Mouse (Mus musculus): Measurements from ENCODE around the gene Evi5l.

Gene Evi5l

GRCm38 (mm10) chr8:4205246-4206123 is 39.1 kb downstream of the Evi5l start:
- DNase-seq (ENCODE audit: low spot score in 2 of 2) = no peak

GRCm38 (mm10) chr8:4206182-4207015 is 40.0 kb downstream of the Evi5l start:
- no peak for DNase-seq (ENCODE audit: low spot score in 2 of 2)

DNA sequence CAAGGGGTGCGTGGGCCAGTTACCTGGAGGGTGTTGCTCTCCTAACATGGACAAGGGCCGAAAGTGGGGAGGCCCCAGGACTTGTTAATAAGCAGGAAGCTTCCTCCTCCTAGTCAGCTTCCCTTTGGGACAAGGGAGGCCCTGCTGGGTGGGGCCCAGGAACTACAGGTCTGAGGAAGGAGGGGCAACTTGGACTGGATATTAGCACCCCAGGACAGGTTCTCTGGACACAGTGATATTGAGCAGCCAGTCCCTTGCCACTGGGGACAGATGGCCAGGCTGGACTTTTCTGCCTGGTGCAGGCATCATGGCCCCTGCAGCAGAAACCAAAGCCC is 40.6 kb downstream of the Evi5l start:
- DNase-seq (ENCODE audit: low spot score in 2 of 2) = no peak

GRCm38 (mm10) chr8:4211097-4211496 is 44.7 kb downstream of the Evi5l start:
- no peak for DNase-seq (ENCODE audit: low spot score in 2 of 2)

DNA sequence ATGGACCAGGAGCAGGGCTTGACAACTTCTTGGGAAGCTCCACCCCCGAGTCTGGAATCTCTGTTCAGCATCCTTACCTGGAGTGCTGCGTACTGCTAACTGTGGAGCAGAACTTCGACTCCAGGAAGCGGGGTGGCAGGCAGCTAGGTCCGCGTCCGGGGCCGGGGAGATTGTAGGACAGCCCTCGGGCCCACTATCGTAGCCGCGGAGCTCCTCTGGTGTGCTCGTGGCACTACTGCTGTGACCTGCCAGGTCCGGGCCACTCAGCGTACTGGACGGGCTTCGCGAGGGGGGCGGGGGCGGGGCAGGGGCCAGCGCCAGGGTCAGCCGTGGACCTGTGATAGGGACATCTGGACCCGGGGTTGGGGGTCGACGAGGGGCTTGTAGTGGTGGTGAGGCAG is 46.4 kb downstream of the Evi5l start:
- no peak for DNase-seq (ENCODE audit: low spot score in 2 of 2)

GRCm38 (mm10) chr8:4213210-4214005 is 47.0 kb downstream of the Evi5l start:
- peak in 1 of 2 experiments; percentile 48 for DNase-seq (ENCODE audit: low spot score in 2 of 2)

DNA sequence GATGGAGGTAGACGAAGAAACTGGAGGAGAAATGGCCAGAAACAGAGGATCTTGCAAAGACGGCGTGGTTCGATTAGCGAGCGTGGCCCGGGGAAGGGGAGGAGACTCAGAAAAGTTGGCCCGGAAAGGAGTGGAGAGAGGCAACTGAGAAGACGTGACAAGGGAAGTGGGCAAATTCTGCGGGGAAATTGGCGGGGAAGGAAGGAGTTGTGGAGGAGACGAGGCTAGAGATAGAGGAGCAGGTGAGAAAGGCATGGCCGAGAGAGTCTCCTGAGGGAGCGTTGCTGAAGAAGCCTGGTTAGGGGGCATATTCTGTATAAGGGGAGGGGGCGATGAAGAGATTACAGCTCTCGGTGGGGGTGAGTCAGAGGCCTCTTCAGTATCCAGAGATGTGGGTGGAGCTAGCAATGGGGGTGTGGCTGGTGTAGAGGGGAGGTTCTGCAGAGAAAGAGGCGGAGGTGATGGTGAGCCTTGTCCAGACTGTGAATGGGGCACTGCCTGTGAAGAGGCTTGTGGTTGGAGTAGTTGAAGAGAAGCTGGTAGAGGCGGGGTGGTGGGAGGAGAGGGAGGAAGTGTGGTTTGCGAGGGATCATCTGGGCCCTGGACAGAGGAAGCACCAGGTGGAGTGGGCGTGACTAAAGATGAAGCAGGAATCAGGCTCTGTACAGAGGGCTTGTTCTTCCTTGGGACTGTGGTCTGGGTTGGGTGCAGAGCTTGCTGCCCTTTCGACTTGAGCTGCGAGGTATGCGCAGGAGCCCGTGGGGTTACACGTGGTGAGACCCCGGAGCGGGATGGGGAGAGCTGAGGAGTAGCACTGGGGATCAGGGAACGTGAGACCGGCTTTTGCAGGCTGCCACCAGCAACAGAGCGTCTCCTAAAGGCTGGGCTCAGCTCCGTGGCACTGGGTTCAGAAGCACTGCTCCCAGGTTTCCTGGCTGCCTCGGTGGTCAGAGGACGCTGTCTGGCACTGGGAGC is 47.9 kb downstream of the Evi5l start:
- peak in 1 of 2 experiments; percentile 67 for DNase-seq (ENCODE audit: low spot score in 2 of 2)

GRCm38 (mm10) chr8:4216296-4216695 is 49.9 kb downstream of the Evi5l start:
- DNase-seq (ENCODE audit: low spot score in 2 of 2) = no peak

DNA sequence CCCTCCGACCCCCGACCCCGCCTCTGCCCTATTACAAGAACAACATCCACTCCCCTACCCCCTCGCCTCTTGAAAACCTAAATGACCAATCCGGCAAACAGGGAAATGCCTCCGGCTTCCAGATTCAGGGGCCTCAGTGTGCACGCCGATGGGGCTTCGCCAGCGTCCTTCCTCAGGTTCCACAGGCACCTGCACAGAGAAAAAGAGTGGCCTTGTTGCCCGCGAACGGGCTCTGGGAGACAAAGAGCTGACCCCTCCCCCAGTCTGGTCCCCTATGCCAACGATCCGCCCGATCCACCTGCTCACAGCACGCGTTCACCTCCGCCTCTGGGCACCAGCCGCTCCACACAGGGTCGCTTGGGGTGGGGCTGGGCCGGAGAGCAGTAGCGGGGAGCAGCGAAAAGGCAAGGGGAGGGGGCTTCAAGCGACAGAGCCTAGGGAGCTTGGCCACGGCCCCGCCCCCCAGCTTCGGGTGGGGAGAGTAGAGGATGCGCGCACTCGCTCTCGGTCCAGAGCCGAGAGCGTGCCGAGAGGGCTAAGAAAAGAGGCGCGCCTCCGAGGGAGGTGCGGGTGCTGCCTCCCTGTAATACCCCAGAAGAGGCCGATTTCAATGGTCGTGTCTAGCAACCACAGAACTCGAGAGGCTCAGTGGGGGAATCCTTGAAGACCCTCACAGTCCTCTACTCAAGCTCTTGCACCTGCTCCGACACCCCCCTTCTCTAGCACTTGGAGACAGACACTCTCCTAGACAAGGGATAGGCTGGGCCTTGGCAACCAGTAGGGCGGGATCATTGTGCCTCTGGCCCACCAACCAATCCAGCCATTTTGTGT is 50.6 kb downstream of the Evi5l start, which contains the start of gene Prr36:
TSS of gene Prr36 (minus strand) at position 669 of the 831 bp plus-strand sequence.
- no peak for DNase-seq (ENCODE audit: low spot score in 2 of 2)

DNA sequence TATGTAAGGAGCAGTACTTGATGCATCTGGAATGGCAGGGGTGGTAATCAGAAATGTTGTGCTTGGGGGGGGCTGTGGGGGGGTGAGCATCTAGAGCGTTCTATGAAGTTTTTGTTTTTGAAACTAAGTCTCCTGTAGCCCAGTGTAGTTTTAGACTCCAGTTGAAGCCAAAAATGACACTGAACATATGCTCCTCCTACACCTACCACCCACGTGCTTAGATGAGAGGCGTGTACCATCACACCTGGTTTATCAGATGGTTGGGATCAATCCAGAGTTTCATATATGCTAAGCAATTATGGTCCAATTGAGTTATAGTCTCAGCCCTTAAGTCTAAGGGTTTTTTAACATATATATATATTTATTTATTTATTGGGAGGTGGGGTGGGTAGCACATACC is 53.2 kb downstream of the Evi5l start:
- no peak for DNase-seq (ENCODE audit: low spot score in 2 of 2)

- DNase-seq (ENCODE audit: low spot score in 2 of 2) = no peak
Observed at GRCm38 (mm10) chr8:4222059-4222458, 55.7 kb downstream of the Evi5l start.

DNA sequence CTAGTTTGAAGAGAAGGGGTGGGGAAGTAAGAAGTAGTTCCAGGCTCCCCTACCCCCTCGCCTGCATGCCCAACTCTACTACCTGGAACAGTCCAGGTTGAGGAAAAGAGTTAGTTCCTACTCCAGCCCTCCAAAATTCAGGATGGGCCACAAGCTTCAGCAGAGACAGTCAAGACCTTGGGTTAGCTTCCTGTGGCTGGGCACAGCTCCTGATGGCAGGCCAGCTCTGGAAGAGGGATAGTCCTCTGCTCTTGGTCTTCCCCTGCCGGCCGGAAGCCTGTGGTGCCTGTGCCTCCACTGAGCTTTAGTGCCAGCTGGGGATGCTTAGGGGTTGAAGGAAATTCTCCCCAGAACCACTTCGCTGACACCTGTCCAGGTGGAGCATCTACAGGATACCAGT is 60.0 kb downstream of the Evi5l start:
- DNase-seq (ENCODE audit: low spot score in 2 of 2) = no peak

GRCm38 (mm10) chr8:4226739-4227347 is 60.5 kb downstream of the Evi5l start, which contains the start of gene Lrrc8e:
Lrrc8e (plus strand) TSS chr8:4226827.
- no peak for DNase-seq (ENCODE audit: low spot score in 2 of 2)

DNA sequence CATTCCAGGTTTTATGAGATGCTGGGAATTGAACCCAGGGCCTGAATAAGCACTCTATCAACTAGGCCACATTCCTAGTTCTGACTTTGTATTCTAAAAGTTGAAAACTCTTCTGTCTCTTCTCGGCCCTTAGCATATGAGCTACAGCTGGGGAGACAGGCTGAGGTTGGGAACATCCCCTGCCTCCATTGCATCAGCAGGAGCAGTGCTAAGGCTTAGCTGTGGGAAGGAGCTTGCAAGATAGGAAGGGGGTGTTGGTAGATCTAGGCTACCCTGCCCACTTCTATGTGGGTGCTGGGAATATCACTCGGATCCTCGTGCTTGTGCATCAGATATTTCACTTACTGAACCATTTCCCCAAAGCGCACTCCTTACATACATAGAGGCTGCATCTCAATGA is 61.6 kb downstream of the Evi5l start:
- DNase-seq (ENCODE audit: low spot score in 2 of 2) = no peak

DNA sequence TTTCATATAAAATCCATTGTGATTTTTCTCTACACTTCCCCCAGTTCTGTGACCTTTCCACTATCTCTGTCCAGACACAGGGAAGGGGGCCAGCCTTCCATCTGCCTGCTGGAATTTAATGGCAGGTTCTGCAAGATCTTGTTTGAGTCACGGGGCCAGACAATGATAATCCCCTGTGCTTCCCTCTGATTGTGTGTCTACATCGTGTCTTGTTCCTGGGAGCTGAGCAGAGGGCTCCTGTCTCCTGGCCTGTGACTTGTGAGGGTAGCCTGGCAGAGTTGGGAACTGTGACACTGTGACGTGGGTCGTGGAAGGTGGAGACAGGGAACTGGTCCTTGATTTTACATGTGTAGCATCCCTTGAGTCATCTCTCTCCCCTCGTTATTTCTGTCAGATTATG is 63.4 kb downstream of the Evi5l start:
- no peak for DNase-seq (ENCODE audit: low spot score in 2 of 2)

DNA sequence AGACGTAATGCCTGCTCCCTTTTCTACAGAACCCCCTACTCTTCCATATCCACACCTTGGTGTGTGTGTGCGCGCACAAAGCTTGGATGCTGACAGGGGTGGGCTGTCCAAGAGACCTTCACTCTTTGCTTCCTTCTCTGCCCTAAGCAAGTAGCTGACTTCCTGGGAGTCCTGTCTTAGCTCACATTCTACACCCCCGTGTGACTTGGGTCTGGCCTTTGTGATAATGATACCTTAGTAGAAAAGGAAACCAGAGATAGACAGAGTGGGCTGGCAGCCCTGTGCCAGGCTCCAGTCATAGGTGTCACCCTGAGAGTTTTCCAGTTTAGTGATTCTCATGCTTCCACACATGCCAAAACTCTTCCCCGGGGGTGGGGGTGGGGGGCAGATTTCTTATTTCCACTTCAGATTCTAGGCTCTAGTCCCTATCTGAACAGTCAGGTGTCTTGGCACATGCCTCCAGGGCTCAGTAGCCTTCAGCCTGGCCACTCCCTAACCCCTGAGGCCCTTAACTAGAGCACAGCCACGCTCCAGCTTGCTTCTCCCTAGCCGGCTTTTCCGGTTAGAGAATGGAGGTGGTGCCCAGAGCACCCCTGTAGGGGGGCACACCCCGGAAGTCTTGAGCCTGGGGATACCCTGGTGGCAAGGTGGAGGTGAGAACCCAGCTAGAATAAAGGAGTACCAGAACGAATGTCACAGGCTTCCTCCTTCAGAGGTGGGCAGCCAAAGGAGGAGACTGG is 64.4 kb downstream of the Evi5l start:
- DNase-seq (ENCODE audit: low spot score in 2 of 2) = no peak

DNA sequence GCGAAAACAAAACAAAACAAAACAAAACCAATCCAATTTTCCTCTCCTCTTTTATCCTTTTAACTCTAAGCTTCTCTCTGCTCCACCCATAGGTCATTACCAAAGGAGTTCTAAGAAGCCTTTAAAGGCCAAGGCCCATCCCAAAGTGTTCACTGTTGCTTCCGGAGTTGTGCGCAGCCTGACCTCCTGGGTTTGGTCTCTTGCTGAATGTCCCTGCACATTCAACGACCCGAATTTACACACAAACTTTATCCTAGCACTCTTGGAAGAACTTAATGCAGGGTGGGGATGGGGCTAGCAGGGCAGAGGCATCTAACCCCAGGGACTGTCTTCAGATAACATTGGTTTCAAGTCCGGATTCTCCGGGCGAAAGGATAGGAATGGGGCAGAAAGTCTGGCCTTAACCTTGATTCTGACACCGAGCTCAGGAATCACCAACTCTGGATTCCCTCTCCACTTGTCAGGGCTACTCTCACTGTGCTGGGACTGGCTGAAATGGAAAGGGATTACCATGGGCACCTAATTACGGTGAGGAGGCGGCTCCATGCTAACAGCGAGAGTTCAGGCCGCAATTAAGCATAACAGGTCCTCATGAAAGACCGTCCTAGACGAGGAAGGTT is 71.6 kb downstream of the Evi5l start:
- no peak for DNase-seq (ENCODE audit: low spot score in 2 of 2)
